Mouse (Mus musculus): ENCODE measurements around the gene Gpr179.

DNA sequence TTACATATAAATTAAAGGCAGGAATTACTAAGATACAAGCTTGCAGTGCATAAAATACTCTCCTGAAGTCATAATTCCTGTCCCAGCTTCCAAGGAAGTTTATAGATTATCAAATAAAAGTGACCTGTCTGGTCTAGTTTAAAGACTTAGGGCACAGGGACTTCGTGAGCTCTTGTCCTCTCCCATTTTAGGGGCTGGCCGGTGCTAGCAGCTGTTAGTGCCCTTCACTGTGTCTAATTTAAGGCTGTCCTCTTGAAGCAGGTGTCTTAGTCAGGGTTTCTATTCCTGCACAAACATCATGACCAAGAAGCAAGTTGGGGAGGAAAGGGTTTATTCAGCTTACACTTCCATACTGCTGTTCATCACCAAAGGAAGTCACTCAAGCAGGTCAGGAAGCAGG is 21.5 kb upstream of the Gpr179 start:
- TF ChIP-seq POLR2A (IDR thresholded peaks at IDR 0.05; ENCODE audit: low read depth, low read length) (no peak), CTCF (conservative IDR thresholded peaks at IDR 0.05; ENCODE audit: insufficient read depth, insufficient read length, low read depth, low read length) (no peak)

Data from kidney, adult 2 months (tissue).